Mouse (Mus musculus): ENCODE measurements around the gene Rnpep. TPM values are rescaled to one million over a fixed set of nuclear protein-coding genes. Genes with fewer than 3 reads are reported as not detected.

Gene Rnpep
- 96.0 and 98.8 TPM in 2 replicates for polyA plus RNA-seq (2015; fragmentation: Nextera tagmentation; extraction: Ambion mirVana)

GRCm38 (mm10) chr1:135283826-135284291 is at the start of gene Rnpep:
Gene Rnpep, minus strand, starts transcription at chr1:135284084.
- peak; percentile 88 for ATAC-seq (replicated peaks)
- 0% methylated on average over 36 of the region's 39 CpGs for WGBS

GRCm38 (mm10) chr1:135330578-135330977 is 46.7 kb upstream of the Rnpep start:
- H3K27me3 ChIP-seq = no peaks in the 10 kb centered on the region
- H3K36me3 ChIP-seq = no peaks in the 10 kb centered on the region
- H3K4me1 ChIP-seq = no peaks in the 10 kb centered on the region
- WGBS = 77% methylated on average over 6 of the region's 6 CpGs
- no peak for ATAC-seq (replicated peaks)
- no peak overlapping the region for H3K4me2 ChIP-seq (replicated peaks)
- H3K4me3 ChIP-seq = no peak overlapping the region
- no peak overlapping the region for H3K9ac ChIP-seq (replicated peaks)
- H3K9me3 ChIP-seq = no peaks in the 10 kb centered on the region
- H3K27ac ChIP-seq (replicated peaks) = no peak overlapping the region

More at GRCm38 (mm10) chr1:135283826-135284291, at the start of gene Rnpep:
- Histone ChIP-seq H3K4me2 (replicated peaks) (peak within 1 kb of the TSS; percentile 68), H3K4me3 (peak within 1 kb of the TSS; percentile 82), H3K27me3 (no peaks in the 10 kb centered on the region), H3K9ac (replicated peaks) (peak within 1 kb of the TSS; percentile 94), H3K4me1 (peaks cover 30% of the 10 kb centered on the region), H3K36me3 (no peaks in the 10 kb centered on the region), H3K27ac (replicated peaks) (peak within 1 kb of the TSS; percentile 93), H3K9me3 (no peaks in the 10 kb centered on the region)

- no peak overlapping the region for H3K4me3 ChIP-seq
- no peaks in the 10 kb centered on the region for H3K27me3 ChIP-seq
- H3K4me1 ChIP-seq = no peaks in the 10 kb centered on the region
- no peaks in the 10 kb centered on the region for H3K9me3 ChIP-seq
- H3K9ac ChIP-seq (replicated peaks) = no peak overlapping the region
- no peak for ATAC-seq (replicated peaks)
- no peak overlapping the region for H3K27ac ChIP-seq (replicated peaks)
- H3K4me2 ChIP-seq (replicated peaks) = no peak overlapping the region
- H3K36me3 ChIP-seq = no peaks in the 10 kb centered on the region
- WGBS = 69% methylated on average over 5 of the region's 5 CpGs
Measured at GRCm38 (mm10) chr1:135328368-135328767, 44.5 kb upstream of the Rnpep start.

GRCm38 (mm10) chr1:135325934-135326333 is 42.0 kb upstream of the Rnpep start:
- H3K4me2 ChIP-seq (replicated peaks) = no peak overlapping the region
- no peak overlapping the region for H3K4me3 ChIP-seq
- no peaks in the 10 kb centered on the region for H3K36me3 ChIP-seq
- no peak overlapping the region for H3K9ac ChIP-seq (replicated peaks)
- no peaks in the 10 kb centered on the region for H3K27me3 ChIP-seq
- no peak for ATAC-seq (replicated peaks)
- H3K4me1 ChIP-seq = no peaks in the 10 kb centered on the region
- H3K9me3 ChIP-seq = no peaks in the 10 kb centered on the region
- 78% methylated on average over 2 of the region's 2 CpGs for WGBS
- H3K27ac ChIP-seq (replicated peaks) = no peak overlapping the region

- 18% methylated on average over 8 of the region's 8 CpGs for WGBS
- Histone ChIP-seq H3K36me3 (no peaks in the 10 kb centered on the region), H3K4me2 (replicated peaks) (no peak within 1 kb of the TSS), H3K4me3 (no peak within 1 kb of the TSS), H3K9ac (replicated peaks) (no peak within 1 kb of the TSS), H3K27me3 (no peaks in the 10 kb centered on the region), H3K27ac (replicated peaks) (no peak within 1 kb of the TSS), H3K4me1 (no peaks in the 10 kb centered on the region), H3K9me3 (no peaks in the 10 kb centered on the region)
- no peak for ATAC-seq (replicated peaks)
Measured at GRCm38 (mm10) chr1:135324571-135324970, 40.7 kb upstream of the Rnpep start, which contains the start of gene Lmod1. Gene Lmod1, plus strand, starts transcription at chr1:135324807.

GRCm38 (mm10) chr1:135323367-135323901 is 39.5 kb upstream of the Rnpep start:
- Histone ChIP-seq H3K4me1 (no peaks in the 10 kb centered on the region), H3K27ac (replicated peaks) (no peak overlapping the region), H3K4me3 (no peak overlapping the region), H3K4me2 (replicated peaks) (no peak overlapping the region), H3K27me3 (no peaks in the 10 kb centered on the region), H3K36me3 (no peaks in the 10 kb centered on the region), H3K9ac (replicated peaks) (no peak overlapping the region), H3K9me3 (no peaks in the 10 kb centered on the region)
- ATAC-seq (replicated peaks) = no peak
- 88% methylated on average over 7 of the region's 7 CpGs for WGBS

GRCm38 (mm10) chr1:135313284-135314031 is 29.6 kb upstream of the Rnpep start, which contains the start of gene Timm17a:
Gene Timm17a, minus strand, starts transcription at chr1:135313778.
- Histone ChIP-seq H3K27me3 (no peaks in the 10 kb centered on the region), H3K27ac (replicated peaks) (peak within 1 kb of the TSS; percentile 78), H3K4me2 (replicated peaks) (peak within 1 kb of the TSS; percentile 84), H3K36me3 (peaks cover 10% of the 10 kb centered on the region), H3K9ac (replicated peaks) (peak within 1 kb of the TSS; percentile 90), H3K4me1 (peaks cover 22% of the 10 kb centered on the region), H3K9me3 (no peaks in the 10 kb centered on the region), H3K4me3 (peak within 1 kb of the TSS; percentile 61)
- under 1% methylated on average over 51 of the region's 51 CpGs for WGBS
- ATAC-seq (replicated peaks) = peak; percentile 100

GRCm38 (mm10) chr1:135312201-135312600 is 28.3 kb upstream of the Rnpep start:
- peak overlapping the region; percentile 61 for H3K4me3 ChIP-seq

GRCm38 (mm10) chr1:135311356-135311755 is 27.5 kb upstream of the Rnpep start:
- peaks cover 22% of the 10 kb centered on the region for H3K4me1 ChIP-seq
- no peaks in the 10 kb centered on the region for H3K9me3 ChIP-seq
- ATAC-seq (replicated peaks) = no peak
- peaks cover 19% of the 10 kb centered on the region for H3K36me3 ChIP-seq
- no peak overlapping the region for H3K27ac ChIP-seq (replicated peaks)
- H3K9ac ChIP-seq (replicated peaks) = no peak overlapping the region
- no peaks in the 10 kb centered on the region for H3K27me3 ChIP-seq
- WGBS = 77% methylated on average over 6 of the region's 6 CpGs
- H3K4me2 ChIP-seq (replicated peaks) = no peak overlapping the region
- H3K4me3 ChIP-seq = no peak overlapping the region

More at GRCm38 (mm10) chr1:135312201-135312600, 28.3 kb upstream of the Rnpep start:
- no peaks in the 10 kb centered on the region for H3K9me3 ChIP-seq
- H3K4me1 ChIP-seq = peaks cover 22% of the 10 kb centered on the region
- ATAC-seq (replicated peaks) = no peak
- H3K4me2 ChIP-seq (replicated peaks) = peak overlapping the region; percentile 84
- H3K36me3 ChIP-seq = peaks cover 18% of the 10 kb centered on the region
- no peaks in the 10 kb centered on the region for H3K27me3 ChIP-seq
- 90% methylated on average over 4 of the region's 4 CpGs for WGBS
- no peak overlapping the region for H3K27ac ChIP-seq (replicated peaks)
- no peak overlapping the region for H3K9ac ChIP-seq (replicated peaks)

- H3K4me2 ChIP-seq (replicated peaks) = no peak overlapping the region
- H3K9me3 ChIP-seq = no peaks in the 10 kb centered on the region
- H3K36me3 ChIP-seq = peaks cover 16% of the 10 kb centered on the region
- WGBS = 83% methylated on average over 5 of the region's 5 CpGs
- H3K27me3 ChIP-seq = no peaks in the 10 kb centered on the region
- no peak for ATAC-seq (replicated peaks)
- H3K4me3 ChIP-seq = no peak overlapping the region
- H3K27ac ChIP-seq (replicated peaks) = no peak overlapping the region
- H3K4me1 ChIP-seq = no peaks in the 10 kb centered on the region
- H3K9ac ChIP-seq (replicated peaks) = no peak overlapping the region
Measured at GRCm38 (mm10) chr1:135290908-135291307, 7.0 kb upstream of the Rnpep start.

- Histone ChIP-seq H3K9ac (replicated peaks) (no peak overlapping the region), H3K9me3 (no peaks in the 10 kb centered on the region), H3K4me3 (no peak overlapping the region), H3K36me3 (no peaks in the 10 kb centered on the region), H3K27ac (replicated peaks) (no peak overlapping the region), H3K27me3 (no peaks in the 10 kb centered on the region), H3K4me2 (replicated peaks) (no peak overlapping the region), H3K4me1 (peaks cover 20% of the 10 kb centered on the region)
- no peak for ATAC-seq (replicated peaks)
- whole genome bisulfite sequencing = 85% methylated on average over 2 of the region's 2 CpGs
Measured at GRCm38 (mm10) chr1:135286311-135286710, 2.4 kb upstream of the Rnpep start.

GRCm38 (mm10) chr1:135283287-135283825 is 528 bp downstream of the Rnpep start:
- Histone ChIP-seq H3K27ac (replicated peaks) (peak overlapping the region; percentile 93), H3K4me1 (peaks cover 30% of the 10 kb centered on the region), H3K9ac (replicated peaks) (peak overlapping the region; percentile 94), H3K4me3 (peak overlapping the region; percentile 82), H3K27me3 (no peaks in the 10 kb centered on the region), H3K36me3 (peaks cover under 1% of the 10 kb centered on the region; the same call in 1 of the 2 replicates), H3K4me2 (replicated peaks) (peak overlapping the region; percentile 68), H3K9me3 (no peaks in the 10 kb centered on the region)
- 0% methylated on average over 48 of the region's 48 CpGs for WGBS
- peak; percentile 82 for ATAC-seq (replicated peaks)
